Mouse (Mus musculus) cerebellum, postnatal 36 days (tissue): ENCODE results near the gene Ubxn7.

ENCODE experiments used
- DNase-seq, 2 experiments: peaks; one replicate each; pipeline ENCODE4 v3.0.0; 2021 to 2022; ENCODE audit warnings: mixed read lengths in 2 of 2

Ubxn7 gene

GRCm38 (mm10) chr16:32436657-32437056, 104.6 kb downstream of the Ubxn7 start:
- DNase-seq: no peak

GRCm38 (mm10) chr16:32437266-32437665, 105.2 kb downstream of the Ubxn7 start:
- no peak for DNase-seq

- no peak for DNase-seq
Observed at GRCm38 (mm10) chr16:32441432-32441831, 109.4 kb downstream of the Ubxn7 start.
